Mouse (Mus musculus) hindbrain, embryonic 11.5 days (tissue): ENCODE measurements around the gene Ift43. TPM values are rescaled to one million over a fixed set of nuclear protein-coding genes. Genes with fewer than 3 reads are reported as not detected.

Experiments used
- ATAC-seq: fragments of 200-750 bp; cut with Nextera tagmentation; 2 replicates; pipeline ENCODE4 v1.8.0; 2017; ENCODE audit warnings: mild to moderate bottlenecking, moderate TSS enrichment, moderate library complexity; ENCODE audit not compliant: low FRiP score
- DNase-seq: peaks from one replicate; pipeline ENCODE4 v3.0.0-alpha.2; 2015; ENCODE audit warnings: low spot score
- H3K27ac ChIP-seq: fragments of 300-500 bp; sonication (generic); 2 replicates; pipeline ENCODE4 v1.5.1; 2014; ENCODE audit warnings: mild to moderate bottlenecking, low read depth, low read length
- H3K27me3 ChIP-seq: fragments of 300-500 bp; sonication (generic); 2 replicates; pipeline ENCODE4 v1.6.1; 2014; ENCODE audit warnings: mild to moderate bottlenecking, low read length, moderate library complexity, mixed read lengths; ENCODE audit not compliant: control insufficient read depth, insufficient read depth
- H3K36me3 ChIP-seq: fragments of 300-500 bp; sonication (generic); 2 replicates; pipeline ENCODE4 v1.6.1; 2014; ENCODE audit warnings: mild to moderate bottlenecking, low read length, moderate library complexity, mixed read lengths; ENCODE audit not compliant: control insufficient read depth, insufficient read depth
- H3K4me1 ChIP-seq: fragments of 300-500 bp; sonication (generic); replicated peaks from 2 replicates; pipeline ENCODE4 v1.6.1; 2014; ENCODE audit warnings: low read length, mixed read lengths; ENCODE audit not compliant: control insufficient read depth, insufficient read depth
- H3K4me2 ChIP-seq: fragments of 300-500 bp; sonication (generic); replicated peaks from 2 replicates; pipeline ENCODE4 v1.6.1; 2014; ENCODE audit warnings: mild to moderate bottlenecking, low read depth, low read length
- H3K4me3 ChIP-seq: fragments of 300-500 bp; sonication (generic); 2 replicates; pipeline ENCODE4 v1.5.1; 2014; ENCODE audit warnings: low read depth, low read length
- H3K9ac ChIP-seq: fragments of 300-500 bp; sonication (generic); 2 replicates; pipeline ENCODE4 v1.6.1; 2014; ENCODE audit warnings: low read depth, low read length
- H3K9me3 ChIP-seq: fragments of 300-500 bp; sonication (generic); 2 replicates; pipeline ENCODE4 v1.6.1; 2016; ENCODE audit warnings: low read length; ENCODE audit not compliant: control insufficient read depth
- WGBS: fragments of 180-500 bp; shearing (Covaris S2); extraction: QIAGEN DNeasy Blood & Tissue Kit; methylation state at CpG from one replicate; pipeline ENCODE4 v1.1.7; 2014; 5-methylcytosine and 5-hydroxymethylcytosine counted together
- polyA plus RNA-seq: library from polyadenylated mRNA; unstranded; fragments of >200 nt; fragmentation: Nextera tagmentation; extraction: Ambion mirVana; gene quantifications from 2 replicates; pipeline ENCODE4 v1.2.1, GENCODE M21; 2014

The Ift43 gene
- polyA plus RNA-seq, 1 experiment from 2014 or later = 102 TPM

- Histone ChIP-seq H3K9me3 (no peaks in the 10 kb centered on the region), H3K4me1 (no peaks in the 10 kb centered on the region), H3K4me3 (no peak overlapping the region), H3K27ac (no peak overlapping the region), H3K36me3 (no peaks in the 10 kb centered on the region), H3K4me2 (no peak overlapping the region), H3K27me3 (no peaks in the 10 kb centered on the region), H3K9ac (no peak overlapping the region)
- DNase-seq = no peak
- no peak for ATAC-seq
- 90% methylated on average over 8 of the region's 8 CpGs for WGBS
Observed at GRCm38 (mm10) chr12:86047376-86047775, 35.0 kb upstream of the Ift43 start.

DNA sequence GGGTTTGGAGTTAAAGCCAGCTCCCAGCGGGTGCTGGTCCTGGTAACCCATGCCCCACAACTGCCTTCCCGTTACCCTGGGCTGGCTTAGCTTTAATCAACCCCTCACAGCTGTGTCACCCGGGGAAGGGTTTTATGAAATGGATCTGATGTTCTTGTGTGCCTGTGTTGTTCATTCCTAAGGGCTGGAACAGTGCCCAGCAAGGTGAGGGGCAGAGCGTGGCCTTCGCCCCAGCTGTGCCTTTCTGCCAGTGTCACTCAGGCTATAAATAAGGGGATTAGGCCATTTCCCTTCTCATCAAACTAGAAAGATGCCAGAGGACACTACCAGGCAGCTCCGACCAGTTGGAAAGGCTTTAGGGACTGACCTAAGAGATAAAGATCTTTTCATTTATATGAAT is 32.5 kb upstream of the Ift43 start:
- H3K4me1 ChIP-seq = no peaks in the 10 kb centered on the region
- H3K9me3 ChIP-seq = no peaks in the 10 kb centered on the region
- no peak overlapping the region for H3K4me3 ChIP-seq
- H3K36me3 ChIP-seq = no peaks in the 10 kb centered on the region
- ATAC-seq = no peak
- no peak overlapping the region for H3K27ac ChIP-seq
- no peak overlapping the region for H3K4me2 ChIP-seq
- 87% methylated on average over 6 of the region's 6 CpGs for WGBS
- H3K27me3 ChIP-seq = no peaks in the 10 kb centered on the region
- no peak for DNase-seq
- H3K9ac ChIP-seq = no peak overlapping the region

DNA sequence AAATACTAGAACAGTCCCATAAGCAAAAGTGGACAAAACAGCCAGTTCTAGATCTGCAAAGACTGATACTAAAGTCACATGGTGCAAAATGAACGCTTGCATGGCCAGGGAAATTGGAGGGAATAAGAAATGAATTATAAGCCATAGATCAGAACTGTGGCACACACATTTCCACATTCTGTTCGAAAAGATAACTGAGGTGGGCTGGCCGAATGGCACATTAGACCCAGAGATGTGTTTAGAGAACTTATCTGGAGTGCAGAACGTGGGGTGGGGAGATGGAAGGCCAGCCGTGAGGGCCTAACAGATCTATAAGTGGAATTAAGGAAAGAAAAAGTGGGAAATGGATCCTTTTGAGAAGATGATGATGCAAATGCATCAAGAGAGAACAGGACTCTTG is 30.9 kb upstream of the Ift43 start:
- H3K4me2 ChIP-seq = no peak overlapping the region
- ATAC-seq = no peak
- no peaks in the 10 kb centered on the region for H3K4me1 ChIP-seq
- H3K27ac ChIP-seq = no peak overlapping the region
- no peaks in the 10 kb centered on the region for H3K36me3 ChIP-seq
- DNase-seq = no peak
- no peak overlapping the region for H3K9ac ChIP-seq
- 94% methylated on average over 5 of the region's 5 CpGs for WGBS
- no peaks in the 10 kb centered on the region for H3K9me3 ChIP-seq
- no peaks in the 10 kb centered on the region for H3K27me3 ChIP-seq
- no peak overlapping the region for H3K4me3 ChIP-seq

- Histone ChIP-seq H3K27ac (no peak overlapping the region), H3K4me1 (no peaks in the 10 kb centered on the region), H3K9ac (no peak overlapping the region), H3K4me3 (no peak overlapping the region), H3K36me3 (no peaks in the 10 kb centered on the region), H3K27me3 (no peaks in the 10 kb centered on the region), H3K9me3 (no peaks in the 10 kb centered on the region), H3K4me2 (no peak overlapping the region)
- 97% methylated on average over 2 of the region's 2 CpGs for WGBS
- DNase-seq (no peak), ATAC-seq (no peak)
Observed at GRCm38 (mm10) chr12:86055306-86055705, 27.0 kb upstream of the Ift43 start.

DNA sequence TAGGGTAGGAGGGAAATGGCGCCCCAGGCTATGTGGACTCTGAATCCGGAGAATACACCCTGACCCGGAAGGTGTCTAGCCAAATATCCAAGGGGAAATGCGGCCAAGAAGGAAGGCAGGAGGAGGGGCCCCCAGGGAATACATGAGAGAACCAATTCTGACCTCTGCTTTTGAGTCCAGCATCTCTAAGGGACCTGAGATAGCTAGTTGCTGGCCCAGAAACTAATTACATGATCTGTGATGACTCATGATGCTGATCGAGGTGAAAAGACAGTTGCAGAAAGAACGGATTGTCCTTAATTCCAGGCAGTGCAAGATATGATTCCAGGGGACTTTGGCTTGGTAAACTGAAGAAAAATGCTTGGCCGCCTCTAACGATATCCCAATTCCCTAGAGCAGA is 25.4 kb upstream of the Ift43 start:
- H3K36me3 ChIP-seq = no peaks in the 10 kb centered on the region
- no peak overlapping the region for H3K9ac ChIP-seq
- H3K27me3 ChIP-seq = no peaks in the 10 kb centered on the region
- no peak overlapping the region for H3K4me3 ChIP-seq
- H3K27ac ChIP-seq = no peak overlapping the region
- H3K9me3 ChIP-seq = no peaks in the 10 kb centered on the region
- H3K4me2 ChIP-seq = no peak overlapping the region
- ATAC-seq = no peak
- no peak for DNase-seq
- WGBS = 88% methylated on average over 8 of the region's 8 CpGs
- H3K4me1 ChIP-seq = no peaks in the 10 kb centered on the region

GRCm38 (mm10) chr12:86057516-86057915 is 24.8 kb upstream of the Ift43 start:
- ATAC-seq = no peak
- no peaks in the 10 kb centered on the region for H3K36me3 ChIP-seq
- no peak overlapping the region for H3K4me2 ChIP-seq
- no peak overlapping the region for H3K27ac ChIP-seq
- H3K4me3 ChIP-seq = no peak overlapping the region
- DNase-seq = no peak
- H3K4me1 ChIP-seq = no peaks in the 10 kb centered on the region
- no peak overlapping the region for H3K9ac ChIP-seq
- WGBS = 87% methylated on average over 8 of the region's 8 CpGs
- H3K27me3 ChIP-seq = no peaks in the 10 kb centered on the region
- no peaks in the 10 kb centered on the region for H3K9me3 ChIP-seq

GRCm38 (mm10) chr12:86059341-86059740 is 23.0 kb upstream of the Ift43 start:
- DNase-seq (no peak), ATAC-seq (no peak)
- Histone ChIP-seq H3K9ac (no peak overlapping the region), H3K4me3 (no peak overlapping the region), H3K4me1 (no peaks in the 10 kb centered on the region), H3K36me3 (no peaks in the 10 kb centered on the region), H3K27ac (no peak overlapping the region), H3K4me2 (no peak overlapping the region), H3K9me3 (no peaks in the 10 kb centered on the region), H3K27me3 (no peaks in the 10 kb centered on the region)
- 84% methylated on average over 6 of the region's 6 CpGs for WGBS

- H3K27ac ChIP-seq = no peak overlapping the region
- DNase-seq = no peak
- ATAC-seq = no peak
- H3K9me3 ChIP-seq = no peaks in the 10 kb centered on the region
- H3K9ac ChIP-seq = no peak overlapping the region
- H3K36me3 ChIP-seq = no peaks in the 10 kb centered on the region
- no peak overlapping the region for H3K4me2 ChIP-seq
- H3K4me1 ChIP-seq = no peaks in the 10 kb centered on the region
- no peak overlapping the region for H3K4me3 ChIP-seq
- H3K27me3 ChIP-seq = no peaks in the 10 kb centered on the region
Observed at GRCm38 (mm10) chr12:86064796-86065195, 17.5 kb upstream of the Ift43 start.

DNA sequence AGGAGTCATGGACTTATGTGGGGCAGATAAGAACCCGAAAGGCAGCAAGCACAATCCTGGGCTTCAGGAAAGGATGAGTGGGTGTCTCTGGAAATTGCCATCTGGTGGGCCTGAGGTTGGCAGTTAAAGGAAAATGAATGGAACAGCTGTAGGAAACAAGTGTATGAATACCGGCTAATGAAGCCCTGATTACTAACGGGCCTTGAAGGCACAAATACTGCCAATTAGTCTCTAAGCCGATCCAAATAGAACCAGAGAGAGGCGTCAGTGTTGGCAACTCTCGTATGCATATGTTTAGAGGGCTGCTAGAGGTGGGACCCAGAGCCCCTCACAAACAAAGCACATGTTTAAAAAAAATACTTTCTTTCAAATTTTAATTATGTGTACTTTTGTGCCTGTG is 10.9 kb upstream of the Ift43 start:
- WGBS = 86% methylated on average over 6 of the region's 6 CpGs
- H3K36me3 ChIP-seq = no peaks in the 10 kb centered on the region
- no peak overlapping the region for H3K9ac ChIP-seq
- no peaks in the 10 kb centered on the region for H3K4me1 ChIP-seq
- no peaks in the 10 kb centered on the region for H3K9me3 ChIP-seq
- ATAC-seq (no peak), DNase-seq (no peak)
- H3K27ac ChIP-seq = no peak overlapping the region
- no peak overlapping the region for H3K4me3 ChIP-seq
- H3K4me2 ChIP-seq = no peak overlapping the region
- H3K27me3 ChIP-seq = 0 out of 2 replicates have a peak, but pooled peaks cover 2% of the 10 kb centered on the region
